Mouse (Mus musculus): ENCODE results near the gene Spats2. TPM values are rescaled to one million over a fixed set of nuclear protein-coding genes. Genes with fewer than 3 reads are reported as not detected.
A peak's percentile ranks its signal among the peaks of the same experiment; 100 is the strongest.

Spats2 gene
- polyA plus RNA-seq, 1 experiment: 41.7 TPM

DNA sequence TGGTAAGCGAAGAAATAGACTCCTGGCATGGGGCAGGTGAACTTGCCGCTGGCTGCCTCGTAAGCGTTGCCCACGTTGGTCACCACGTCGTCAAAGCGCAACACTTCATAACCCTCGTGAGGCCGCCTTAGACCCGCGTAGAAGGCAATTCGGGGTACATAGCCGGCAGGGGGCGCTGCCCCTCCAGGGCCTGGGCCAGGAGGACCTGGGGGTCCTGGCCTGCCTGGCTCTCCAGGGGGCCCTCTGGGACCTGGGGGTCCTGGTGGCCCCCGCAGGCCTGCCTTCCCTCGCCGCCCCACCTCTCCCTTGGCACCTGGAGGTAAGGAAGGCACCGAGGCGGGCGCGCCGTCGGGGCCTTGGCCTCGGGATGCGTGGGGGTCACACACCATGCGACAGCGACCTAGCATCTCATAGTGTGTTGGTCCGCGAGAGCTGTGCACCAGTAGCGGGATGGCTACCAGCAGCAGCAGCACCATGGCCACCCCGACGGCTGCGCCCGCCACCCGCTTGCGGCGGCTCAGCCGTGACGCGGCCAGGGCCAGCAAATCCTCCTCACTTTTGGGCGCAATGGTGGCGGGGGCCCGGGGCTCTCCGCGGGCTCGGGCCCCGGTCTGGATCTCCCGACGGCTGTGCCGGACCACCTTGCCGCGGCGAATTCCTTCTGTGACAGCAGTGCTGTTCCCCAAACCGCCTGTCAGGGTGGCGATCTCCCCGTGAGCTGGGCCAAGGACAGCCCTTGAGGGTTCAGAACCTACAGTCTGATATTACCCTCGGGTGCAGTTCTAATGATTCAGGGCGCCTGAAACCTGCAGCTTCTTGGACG lies 38.3 kb upstream of the Spats2 start, which contains the start of gene C1ql4:
TSS of gene C1ql4 (minus strand) at position 565 of the 823 bp plus-strand sequence.
- H3K4me3 ChIP-seq (ENCODE audit: insufficient read depth, low read length): no peak within 1 kb of the TSS
- no peaks in the 10 kb centered on the region for H3K4me1 ChIP-seq (ENCODE audit: control insufficient read depth, insufficient read depth, low read length)
- H3K27ac ChIP-seq (ENCODE audit: insufficient read depth, low read length): no peak within 1 kb of the TSS
- no peak for TF ChIP-seq CTCF (IDR thresholded peaks at IDR 0.05; ENCODE audit: borderline replicate concordance, insufficient read depth, low read length)
- TF ChIP-seq POLR2A (IDR thresholded peaks at IDR 0.05; ENCODE audit: low read depth, low read length): no peak

DNA sequence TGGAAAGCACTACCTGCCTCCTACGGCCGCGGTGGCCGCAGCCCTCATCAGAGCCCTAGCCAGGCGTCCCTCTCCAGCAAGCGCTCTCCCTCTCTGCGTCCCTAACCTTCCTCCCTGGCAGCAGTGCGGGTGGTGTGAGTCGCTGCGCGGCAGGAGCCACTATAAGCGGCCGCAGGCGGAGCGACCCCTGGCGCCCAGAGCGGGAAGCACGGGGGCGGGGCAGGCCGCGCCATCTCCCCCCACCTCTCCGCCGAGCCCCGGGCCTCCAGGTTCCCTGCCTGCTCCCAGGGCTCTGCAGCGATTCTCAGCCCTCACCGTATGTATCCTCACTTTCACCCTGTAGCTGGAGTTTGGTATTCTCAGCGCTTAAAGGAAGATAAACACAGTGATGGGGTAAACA lies 37.4 kb upstream of the Spats2 start:
- H3K4me1 ChIP-seq (ENCODE audit: control insufficient read depth, insufficient read depth, low read length): no peaks in the 10 kb centered on the region
- no peak for TF ChIP-seq POLR2A (IDR thresholded peaks at IDR 0.05; ENCODE audit: low read depth, low read length)
- peak; percentile 48 for TF ChIP-seq CTCF (IDR thresholded peaks at IDR 0.05; ENCODE audit: borderline replicate concordance, insufficient read depth, low read length)
- no peak overlapping the region for H3K4me3 ChIP-seq (ENCODE audit: insufficient read depth, low read length)
- H3K27ac ChIP-seq (ENCODE audit: insufficient read depth, low read length): no peak overlapping the region

DNA sequence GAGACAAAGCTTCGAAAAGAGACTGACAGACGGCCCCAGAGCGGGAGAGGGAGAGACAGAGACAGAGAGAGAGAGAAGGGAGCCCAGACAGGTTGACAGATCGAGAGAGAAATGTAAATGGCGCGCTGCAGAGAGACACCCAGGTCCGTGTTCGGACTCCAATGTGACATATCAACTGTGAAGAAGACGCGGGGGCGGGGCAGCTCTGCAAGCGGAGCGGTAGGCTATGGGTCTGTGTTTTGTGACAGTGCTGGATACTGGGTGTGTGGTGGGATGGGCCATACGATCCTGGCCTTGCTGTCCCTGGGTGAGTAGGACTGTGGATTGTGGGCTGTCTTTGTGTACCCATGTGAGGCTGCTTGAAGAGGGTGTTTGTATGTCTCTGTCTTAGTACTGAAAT lies 36.6 kb upstream of the Spats2 start:
- Histone ChIP-seq H3K4me3 (ENCODE audit: insufficient read depth, low read length) (no peak overlapping the region), H3K4me1 (ENCODE audit: control insufficient read depth, insufficient read depth, low read length) (no peaks in the 10 kb centered on the region), H3K27ac (ENCODE audit: insufficient read depth, low read length) (no peak overlapping the region)
- TF ChIP-seq CTCF (IDR thresholded peaks at IDR 0.05; ENCODE audit: borderline replicate concordance, insufficient read depth, low read length) (no peak), POLR2A (IDR thresholded peaks at IDR 0.05; ENCODE audit: low read depth, low read length) (no peak)

DNA sequence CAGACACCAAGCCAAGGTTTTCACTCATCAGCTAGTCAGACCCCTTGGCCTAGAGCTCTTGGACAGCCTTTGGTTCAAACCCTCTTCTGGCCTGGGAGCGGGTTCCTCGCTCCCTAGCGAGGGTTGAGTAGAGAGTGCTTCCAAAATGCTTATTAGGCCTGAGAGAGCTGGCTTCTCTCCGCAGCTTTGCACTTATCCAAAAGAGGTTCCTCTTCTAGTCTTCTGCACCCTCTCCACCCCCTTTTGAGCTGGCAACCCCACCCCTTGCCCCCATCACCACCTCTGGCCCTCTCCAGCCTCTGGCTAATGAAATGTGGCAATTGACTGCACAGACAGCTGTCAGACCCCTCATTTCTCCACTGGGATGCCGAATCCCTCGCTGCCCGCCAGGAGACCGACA lies 32.8 kb upstream of the Spats2 start, which contains the start of gene Dnajc22:
TSS of gene Dnajc22 (plus strand) at position 301 of the 400 bp plus-strand sequence.
- peak within 1 kb of the TSS; percentile 14; the same call in 1 of the 2 replicates for H3K4me3 ChIP-seq (ENCODE audit: insufficient read depth, low read length)
- H3K4me1 ChIP-seq (ENCODE audit: control insufficient read depth, insufficient read depth, low read length): no peaks in the 10 kb centered on the region
- no peak within 1 kb of the TSS for H3K27ac ChIP-seq (ENCODE audit: insufficient read depth, low read length)
- TF ChIP-seq CTCF (IDR thresholded peaks at IDR 0.05; ENCODE audit: borderline replicate concordance, insufficient read depth, low read length): no peak
- no peak for TF ChIP-seq POLR2A (IDR thresholded peaks at IDR 0.05; ENCODE audit: low read depth, low read length)

DNA sequence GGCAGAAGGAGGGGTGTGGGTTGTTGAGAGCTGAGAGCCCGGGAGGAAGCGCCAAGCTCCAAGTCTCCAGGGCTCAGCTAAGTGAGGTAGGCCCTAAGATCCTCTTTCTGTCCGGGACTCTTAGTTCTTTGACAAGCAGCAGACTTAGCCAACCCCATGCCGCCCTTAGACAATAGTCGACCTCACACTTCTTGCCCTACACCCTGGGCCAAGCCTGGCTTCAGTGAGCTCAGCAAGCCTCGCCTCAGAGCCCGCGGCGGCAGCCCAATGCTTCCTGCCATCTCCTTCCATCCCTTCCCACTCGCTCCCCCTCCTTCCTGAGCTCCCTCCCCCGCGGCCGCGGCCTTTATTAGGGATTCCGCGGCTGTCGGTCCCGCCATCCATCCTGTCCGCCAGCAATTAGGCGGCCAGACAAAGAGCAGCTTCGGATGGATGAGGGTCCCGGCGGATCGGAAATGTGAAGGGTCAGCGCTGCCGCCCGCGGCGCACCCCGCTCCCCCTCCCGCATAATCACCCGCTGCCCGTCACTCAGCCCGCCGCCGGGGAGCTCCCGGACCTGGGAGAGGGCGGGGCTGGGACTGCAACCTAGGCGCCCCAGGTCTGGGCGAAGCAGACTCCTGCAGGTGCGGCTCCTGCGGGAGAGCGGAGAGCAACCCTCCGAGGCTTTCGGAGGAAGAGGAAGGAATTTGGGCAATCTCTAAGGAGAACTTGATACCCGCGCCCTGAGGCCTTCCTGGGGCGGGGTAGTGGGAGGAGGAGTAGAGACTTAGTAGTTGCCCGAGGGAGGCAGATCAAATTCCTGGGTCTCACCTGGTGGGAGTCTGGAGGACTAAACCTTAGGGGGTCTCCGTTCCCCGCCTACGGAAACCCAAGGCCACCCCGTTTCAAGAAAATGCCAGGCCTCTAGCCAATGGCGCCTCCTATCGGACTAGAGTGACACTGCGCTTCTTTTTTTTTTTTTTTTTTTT lies 32.1 kb upstream of the Spats2 start:
- no peak for TF ChIP-seq CTCF (IDR thresholded peaks at IDR 0.05; ENCODE audit: borderline replicate concordance, insufficient read depth, low read length)
- H3K4me1 ChIP-seq (ENCODE audit: control insufficient read depth, insufficient read depth, low read length): no peaks in the 10 kb centered on the region
- no peak overlapping the region for H3K27ac ChIP-seq (ENCODE audit: insufficient read depth, low read length)
- peak overlapping the region; percentile 14; the same call in 1 of the 2 replicates for H3K4me3 ChIP-seq (ENCODE audit: insufficient read depth, low read length)

DNA sequence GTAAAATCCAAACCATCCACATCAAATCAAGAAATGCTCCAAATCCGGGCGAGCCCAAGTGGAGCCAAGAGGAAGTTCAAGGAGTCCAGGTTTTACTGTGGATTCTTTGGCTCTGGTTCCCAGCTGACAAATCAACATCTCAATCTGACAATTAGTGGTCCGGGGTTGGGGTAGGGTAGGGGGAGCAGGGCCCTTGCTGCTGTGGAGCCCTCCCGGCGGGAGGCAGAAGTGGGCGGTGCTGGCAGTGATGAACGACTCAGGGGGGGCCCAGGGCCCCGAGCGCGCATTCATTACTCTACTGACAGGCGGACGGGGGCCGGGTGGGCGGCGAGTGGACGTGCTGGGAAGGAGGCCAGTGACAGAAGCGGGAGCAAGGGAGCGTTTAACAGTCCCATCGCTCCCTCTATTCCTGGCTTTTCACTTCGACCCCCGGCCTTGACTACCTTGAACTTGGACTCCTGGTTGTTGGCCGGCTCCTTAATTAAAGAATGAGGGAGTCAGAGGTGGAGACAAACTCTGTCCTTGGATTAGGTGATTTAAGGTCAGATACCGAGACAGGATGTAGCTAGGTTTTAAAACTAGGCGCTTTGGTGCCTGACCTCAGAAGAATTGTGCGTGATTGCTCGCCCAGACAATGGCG lies 31.0 kb upstream of the Spats2 start:
- no peak overlapping the region for H3K27ac ChIP-seq (ENCODE audit: insufficient read depth, low read length)
- H3K4me3 ChIP-seq (ENCODE audit: insufficient read depth, low read length): no peak overlapping the region
- TF ChIP-seq POLR2A (IDR thresholded peaks at IDR 0.05; ENCODE audit: low read depth, low read length) (no peak), CTCF (IDR thresholded peaks at IDR 0.05; ENCODE audit: borderline replicate concordance, insufficient read depth, low read length) (no peak)
- no peaks in the 10 kb centered on the region for H3K4me1 ChIP-seq (ENCODE audit: control insufficient read depth, insufficient read depth, low read length)

DNA sequence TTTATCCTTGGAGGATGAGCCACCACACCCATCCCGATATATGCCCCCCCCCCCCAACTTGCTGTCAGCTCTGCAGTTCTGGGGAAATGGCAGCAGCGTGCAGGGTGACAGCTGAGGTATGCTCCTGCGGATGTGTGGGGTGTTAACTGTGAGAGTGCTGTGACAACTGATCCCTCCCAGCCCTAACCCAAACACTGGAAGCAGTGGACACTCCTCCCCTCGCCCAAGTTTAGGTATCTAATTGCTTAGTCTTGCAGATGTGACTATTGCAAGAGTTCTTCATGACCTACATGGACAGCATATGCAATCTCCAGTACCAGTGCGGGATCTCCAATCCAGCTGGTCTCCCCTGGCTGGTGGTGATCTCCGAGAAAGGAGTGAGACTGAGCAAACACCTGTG lies 30.4 kb upstream of the Spats2 start:
- Histone ChIP-seq H3K27ac (ENCODE audit: insufficient read depth, low read length) (no peak overlapping the region), H3K4me3 (ENCODE audit: insufficient read depth, low read length) (no peak overlapping the region), H3K4me1 (ENCODE audit: control insufficient read depth, insufficient read depth, low read length) (no peaks in the 10 kb centered on the region)
- TF ChIP-seq CTCF (IDR thresholded peaks at IDR 0.05; ENCODE audit: borderline replicate concordance, insufficient read depth, low read length) (no peak), POLR2A (IDR thresholded peaks at IDR 0.05; ENCODE audit: low read depth, low read length) (no peak)

DNA sequence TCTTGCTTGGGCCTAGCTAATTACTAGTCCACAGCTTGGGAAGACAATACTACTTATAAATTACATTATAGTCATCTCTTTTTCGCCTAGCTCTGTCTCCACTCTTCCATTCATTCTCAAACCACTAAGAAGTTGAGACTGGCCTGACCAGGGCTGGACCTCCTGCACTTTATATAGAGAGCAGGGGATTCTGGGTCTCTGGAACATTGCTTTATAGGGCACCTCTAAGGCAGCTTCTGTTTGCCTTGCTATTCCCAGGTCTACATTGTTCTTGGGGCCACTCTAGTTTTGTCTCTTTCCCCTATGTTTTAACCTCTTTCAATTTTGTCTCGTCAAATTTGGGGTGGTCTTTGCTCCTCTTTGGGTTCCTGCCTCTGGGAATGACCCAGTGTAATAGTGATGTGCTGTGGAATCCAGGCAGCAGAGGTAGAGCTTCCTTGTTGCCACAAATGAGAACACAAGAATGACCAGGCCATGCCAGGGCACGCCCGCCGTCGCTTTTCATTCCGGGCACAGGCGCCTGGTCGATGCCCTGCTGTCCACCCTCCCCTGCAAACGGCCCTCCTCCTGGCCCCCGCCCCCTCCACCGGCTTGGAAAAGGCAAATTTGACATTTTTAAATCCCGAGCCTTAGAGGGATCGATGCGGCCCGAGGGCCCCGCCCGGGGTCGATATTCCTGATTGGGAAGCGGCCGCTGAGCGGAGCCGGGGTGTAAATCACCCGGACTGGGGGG lies 29.5 kb upstream of the Spats2 start:
- Histone ChIP-seq H3K4me1 (ENCODE audit: control insufficient read depth, insufficient read depth, low read length) (no peaks in the 10 kb centered on the region), H3K27ac (ENCODE audit: insufficient read depth, low read length) (no peak overlapping the region), H3K4me3 (ENCODE audit: insufficient read depth, low read length) (no peak overlapping the region)
- no peak for TF ChIP-seq POLR2A (IDR thresholded peaks at IDR 0.05; ENCODE audit: low read depth, low read length)
- TF ChIP-seq CTCF (IDR thresholded peaks at IDR 0.05; ENCODE audit: borderline replicate concordance, insufficient read depth, low read length): no peak
